Comparison of ENCODE assay signal across 8 mouse cellular contexts in genomic region chr1:178527185-178527546, GRCm38 (mm10). TPM values are rescaled to one million over a fixed set of nuclear protein-coding genes. Genes with fewer than 3 reads are reported as not detected.
DNase-seq lines count a peak whose midpoint lies in the region; ATAC-seq lines count a peak whose summit lies in the region.

No protein-coding gene starts in this region.

- peak overlapping the region; percentile 72 for H3K9ac ChIP-seq in hindbrain, embryonic 15.5 days

- H3K4me3 ChIP-seq in hindbrain, embryonic 15.5 days = peak overlapping the region; percentile 56

- peaks cover 20% of the 10 kb centered on the region; the same call in 1 of the 2 replicates for H3K4me1 ChIP-seq in hindbrain, embryonic 15.5 days (replicated peaks)

- no peaks in the 10 kb centered on the region for H3K36me3 ChIP-seq in hindbrain, embryonic 15.5 days

- WGBS in hindbrain, embryonic 15.5 days = under 1% methylated on average over 21 of the region's 21 CpGs

- peak overlapping the region; percentile 97 for H3K4me2 ChIP-seq in hindbrain, embryonic 15.5 days

- ATAC-seq in hindbrain, embryonic 15.5 days (ENCODE audit: low FRiP score, low read depth) = peak; percentile 24

- DNase-seq in R1 (ENCODE audit: low read depth, low spot score) = peak; percentile 87
- peak; percentile 91 to 92 for DNase-seq in cerebellum, postnatal 14 days
- DNase-seq in frontal cortex, postnatal 36 days (ENCODE audit: low spot score in 2 of 2) = peak; percentile 79 to 85
- peak; percentile 66 to 67 for DNase-seq in layer of hippocampus, postnatal 36 days
- DNase-seq in lung, postnatal 25 days (ENCODE audit: low spot score) = peak; percentile 38
- peak; percentile 95 for DNase-seq in retina, embryonic 14.5 days (ENCODE audit: low spot score)
- DNase-seq in thymus, postnatal 4 days = peak; percentile 78

- no peaks in the 10 kb centered on the region for H3K9me3 ChIP-seq in hindbrain, embryonic 15.5 days

- H3K27ac ChIP-seq in hindbrain, embryonic 15.5 days (replicated peaks) = peak overlapping the region; percentile 96

- H3K27me3 ChIP-seq in hindbrain, embryonic 15.5 days = no peaks in the 10 kb centered on the region

RNA-seq across cellular contexts. Expression of gene Kif26b, which starts 1.8 kb away (rescaled TPM):
- polyA plus RNA-seq in hindbrain, embryonic 15.5 days (2015; fragmentation: Nextera tagmentation; extraction: Ambion mirVana) = 10.8 and 11.8 TPM in 2 replicates
- 10 to 100 TPM; 22.6 to 27.1 TPM for total RNA-seq in layer of hippocampus, postnatal 36 days (2021)

Comparison
In these comparisons a context has a peak if more than half of its experiments do, and no peak if none do; other contexts are left out.
1. Peak in every context shown above with its lines: DNase-seq, ATAC-seq, H3K4me3 ChIP-seq and H3K27ac ChIP-seq.
2. DNase-seq: peak in every context shown above with its lines; median percentile 95 in retina, embryonic 14.5 days; 92 in cerebellum, postnatal 14 days; 87 in R1; 82 in frontal cortex, postnatal 36 days; 78 in thymus, postnatal 4 days; 66 in layer of hippocampus, postnatal 36 days; 38 in lung, postnatal 25 days.